Mouse (Mus musculus) spleen, postnatal 14 days (tissue): Measurements from ENCODE around the gene Cyp8b1.

Experiments used
- DNase-seq, 2 experiments: peaks; one replicate each; pipeline ENCODE4 v3.0.0; 2021 to 2022; ENCODE audit warnings: low spot score in 2 of 2

Gene Cyp8b1

DNA sequence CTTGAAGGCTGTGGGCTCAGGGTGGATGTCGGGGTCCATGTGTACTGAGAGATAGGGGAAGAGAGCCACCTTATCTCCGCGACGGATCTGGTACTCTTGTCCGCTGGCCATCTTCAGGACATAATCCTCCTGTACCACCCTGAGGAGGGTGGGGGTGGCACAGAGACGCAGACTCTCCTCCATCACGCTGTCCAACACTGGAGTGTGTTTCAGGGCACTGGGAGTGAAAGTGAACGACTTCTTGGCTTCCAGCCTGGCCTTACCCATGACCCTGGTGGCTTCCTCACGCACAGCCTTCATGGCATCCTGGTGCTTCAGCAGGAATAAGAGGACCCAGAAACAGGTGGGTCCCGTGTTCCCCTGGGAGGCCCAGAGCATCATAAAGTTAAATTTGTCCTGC is 1.0 kb downstream of the Cyp8b1 start:
- DNase-seq, result no peak

DNA sequence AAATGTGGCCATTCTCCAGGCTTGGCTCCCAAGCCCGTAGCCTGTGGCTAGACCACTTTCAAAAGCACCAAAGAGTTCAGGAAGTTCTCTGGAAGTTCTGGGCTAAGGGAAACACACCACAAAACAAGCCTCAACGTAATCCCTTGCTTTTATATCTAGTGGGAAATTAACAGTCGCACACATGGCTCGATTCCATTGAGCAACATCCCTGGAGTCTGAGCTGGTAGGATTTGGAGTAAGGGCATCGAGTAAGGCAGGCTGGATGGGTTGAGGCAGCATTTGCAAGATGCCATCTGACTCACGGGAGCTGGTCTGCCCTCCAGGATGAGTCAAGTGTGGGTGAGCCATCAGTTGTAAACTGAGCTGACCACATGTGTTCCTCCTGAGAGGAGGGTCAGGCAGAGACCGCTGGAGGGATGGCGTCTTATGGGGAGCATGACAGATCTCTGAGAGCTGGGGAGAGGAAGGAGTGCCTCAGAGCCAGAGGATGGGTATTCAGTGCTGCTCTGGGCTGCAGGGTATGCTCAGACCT is 1.8 kb downstream of the Cyp8b1 start:
- DNase-seq, result no peak

DNA sequence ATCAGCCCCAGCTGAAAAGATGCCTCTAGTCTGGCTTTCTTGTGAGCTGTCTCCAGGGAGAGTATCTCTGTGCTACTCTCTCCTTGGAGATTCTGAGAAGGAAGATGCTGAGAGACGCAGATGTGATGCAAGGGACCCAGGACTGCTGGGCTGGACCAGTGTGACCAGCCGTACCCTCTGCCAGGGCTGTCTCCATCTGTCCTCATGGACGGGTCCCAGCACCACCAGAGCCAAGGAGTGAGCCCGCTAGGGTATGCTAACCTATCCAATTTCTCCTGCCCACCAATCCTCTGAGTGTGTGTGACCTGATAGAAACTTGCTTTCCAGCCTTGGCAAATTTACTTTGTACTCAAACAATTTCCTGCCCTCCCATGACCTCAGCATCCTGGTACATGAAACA is 3.3 kb downstream of the Cyp8b1 start:
- no peak for DNase-seq

DNA sequence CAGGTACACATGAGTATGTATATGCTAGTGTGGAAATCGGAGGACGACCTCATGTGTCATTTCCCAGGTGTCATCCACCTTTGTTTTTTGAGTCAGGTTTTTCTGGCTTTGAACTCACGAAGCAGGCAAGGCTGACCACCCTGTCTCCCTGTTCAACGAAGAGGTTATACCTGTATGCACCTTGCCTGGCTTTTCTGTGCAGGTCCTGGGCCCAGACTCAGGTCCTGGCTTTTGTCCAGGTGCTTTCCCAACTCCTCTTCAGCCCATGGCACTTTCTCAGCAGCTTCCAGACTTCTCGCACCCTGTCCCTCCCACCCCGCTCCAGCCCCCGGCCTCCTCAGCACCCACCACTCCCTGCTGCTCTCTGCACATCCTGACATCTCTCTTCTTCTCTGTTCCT is 4.9 kb downstream of the Cyp8b1 start:
- no peak for DNase-seq

DNA sequence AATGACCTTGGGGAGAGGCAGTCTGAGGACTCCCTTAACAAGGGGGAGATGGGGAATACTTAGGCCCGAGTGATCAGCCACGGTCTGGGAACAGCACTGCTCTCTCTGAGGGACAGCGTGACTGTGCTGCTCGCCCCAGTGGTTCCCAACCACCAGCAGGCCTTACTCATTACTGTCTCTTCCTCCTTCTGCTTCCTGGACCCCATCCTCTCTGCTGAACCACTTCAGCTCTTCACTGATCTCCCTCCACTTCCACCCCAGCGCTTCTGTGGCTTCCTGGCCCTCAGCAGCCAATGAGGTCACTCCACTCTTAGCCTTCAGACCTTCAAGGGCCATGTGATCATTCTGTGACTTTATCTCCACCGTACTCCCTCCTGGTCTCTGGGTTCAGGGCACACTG is 6.5 kb downstream of the Cyp8b1 start:
- peak in 1 of 2 experiments; percentile 9 for DNase-seq

DNA sequence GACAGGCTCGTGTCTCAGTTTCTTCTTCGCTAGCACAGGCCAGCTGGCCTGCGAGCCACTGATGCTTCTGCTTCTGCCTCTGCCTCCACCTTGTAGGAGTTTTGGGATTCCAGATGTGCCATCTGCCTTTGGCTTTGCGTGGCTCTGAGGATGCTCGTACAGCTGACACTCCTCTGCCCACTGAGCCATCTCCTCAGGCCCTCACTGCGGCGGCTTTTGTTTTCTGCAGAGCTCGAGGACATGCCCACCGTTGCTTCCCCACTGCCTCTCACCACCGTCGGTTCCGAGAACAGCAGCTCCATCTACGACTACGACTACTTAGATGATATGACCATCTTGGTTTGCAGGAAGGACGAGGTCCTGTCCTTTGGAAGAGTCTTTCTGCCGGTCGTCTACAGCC is 7.8 kb downstream of the Cyp8b1 start:
- peak in 1 of 2 experiments; percentile 4 for DNase-seq

DNA sequence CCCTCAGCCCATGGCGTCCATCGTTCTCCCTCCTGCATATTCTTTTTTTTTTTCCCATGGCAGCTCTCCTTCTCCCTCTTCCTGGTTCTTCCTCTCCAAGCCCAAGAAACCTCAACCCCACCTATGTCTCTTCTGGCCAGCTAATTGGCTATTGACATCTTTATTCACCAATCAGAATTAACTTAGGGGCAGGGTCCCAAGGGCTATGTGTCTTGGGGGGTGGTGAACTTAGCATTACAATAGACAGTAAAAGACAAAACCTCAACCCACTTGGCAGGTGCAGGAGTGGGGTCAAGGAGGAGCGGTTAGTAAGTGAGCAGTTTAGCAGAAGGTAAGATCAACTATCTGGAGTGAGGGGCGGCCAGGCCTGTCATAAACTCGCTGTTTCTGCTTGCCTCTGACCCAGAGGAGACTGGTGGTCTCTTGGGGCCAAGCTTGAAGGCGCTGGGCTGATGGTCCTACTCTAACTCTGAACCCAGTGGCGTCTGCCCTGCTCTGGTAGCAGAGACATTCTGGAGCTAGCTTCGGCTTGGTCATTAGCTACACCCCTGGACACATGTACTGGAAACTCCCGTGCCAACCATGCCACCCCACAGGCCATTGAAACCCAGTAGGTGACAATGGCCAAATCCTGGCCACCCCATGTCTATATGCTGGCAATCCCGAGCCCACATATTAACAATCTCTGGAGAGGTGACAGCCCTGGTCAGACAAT is 8.6 kb downstream of the Cyp8b1 start:
- peak in 1 of 2 experiments; percentile 5 for DNase-seq

DNA sequence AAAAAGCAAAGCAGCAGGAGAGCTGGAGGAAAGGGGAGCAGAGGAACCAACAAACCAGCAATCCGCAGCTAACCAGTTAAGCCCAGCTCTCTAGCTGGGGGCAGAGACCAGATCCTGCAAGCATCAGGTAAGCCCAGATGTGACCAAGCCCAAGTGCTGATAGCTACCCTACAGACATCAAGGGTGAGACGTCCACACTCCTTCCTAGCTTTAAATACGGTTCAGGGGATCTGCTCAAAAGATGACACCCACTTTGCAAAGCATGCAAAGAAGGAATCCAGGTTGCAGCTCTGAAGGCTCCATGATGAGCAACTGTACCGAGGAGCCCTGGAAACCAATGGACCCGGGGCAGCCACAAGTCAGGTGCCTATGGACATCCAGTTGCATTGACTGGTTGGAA is 9.6 kb downstream of the Cyp8b1 start:
- DNase-seq, result peak in 1 of 2 experiments; percentile 3

DNA sequence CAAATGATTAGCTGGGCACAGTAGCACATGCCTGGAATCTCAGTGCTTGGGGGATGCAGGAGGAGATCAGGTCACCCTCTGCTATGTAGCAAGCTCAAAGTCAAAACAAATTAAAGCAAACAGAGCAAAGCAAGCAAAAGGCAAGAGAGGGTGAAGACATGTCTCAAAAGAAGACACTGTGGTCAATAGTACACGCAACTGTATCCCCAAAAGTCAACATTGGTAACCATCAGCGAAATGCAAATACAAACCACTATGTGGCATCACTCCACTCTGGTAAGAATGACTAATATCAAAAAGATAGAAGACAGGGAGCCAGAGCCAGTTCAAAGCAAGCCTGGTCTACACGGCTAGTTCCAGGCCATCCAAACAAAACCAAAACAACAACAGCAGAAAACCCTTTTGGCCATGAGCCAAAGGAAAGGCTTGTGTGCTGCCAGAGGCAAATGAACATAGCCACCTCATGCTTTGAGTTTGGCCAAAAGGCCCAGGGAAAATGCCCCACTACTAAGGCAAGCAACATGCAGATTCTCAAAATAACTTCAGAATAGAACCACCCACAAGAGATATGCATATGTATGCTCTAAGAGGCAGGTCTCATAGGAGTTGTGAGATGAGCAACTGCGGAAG is 10.4 kb downstream of the Cyp8b1 start:
- DNase-seq, result peak in 1 of 2 experiments; percentile 4

DNA sequence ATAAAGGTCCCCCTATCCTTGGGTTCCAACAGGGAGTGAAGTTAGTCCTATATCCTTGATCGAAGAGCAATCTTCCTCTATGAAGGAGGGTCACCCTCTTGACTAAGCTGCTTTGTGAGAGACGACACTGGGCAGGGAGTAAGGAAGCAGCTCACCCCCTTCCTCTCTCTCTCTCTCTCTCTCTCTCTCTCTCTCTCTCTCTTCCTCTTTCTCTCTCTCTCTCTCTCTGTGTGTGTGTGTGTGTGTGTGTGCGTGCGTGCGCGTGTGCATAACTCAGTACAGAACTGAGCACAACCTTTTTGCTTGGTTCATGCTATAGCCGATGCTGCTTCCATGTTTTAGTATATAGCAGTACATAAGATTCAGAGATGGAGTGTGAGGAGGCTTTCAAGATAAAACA is 11.2 kb downstream of the Cyp8b1 start:
- peak in 1 of 2 experiments; percentile 1 for DNase-seq

DNA sequence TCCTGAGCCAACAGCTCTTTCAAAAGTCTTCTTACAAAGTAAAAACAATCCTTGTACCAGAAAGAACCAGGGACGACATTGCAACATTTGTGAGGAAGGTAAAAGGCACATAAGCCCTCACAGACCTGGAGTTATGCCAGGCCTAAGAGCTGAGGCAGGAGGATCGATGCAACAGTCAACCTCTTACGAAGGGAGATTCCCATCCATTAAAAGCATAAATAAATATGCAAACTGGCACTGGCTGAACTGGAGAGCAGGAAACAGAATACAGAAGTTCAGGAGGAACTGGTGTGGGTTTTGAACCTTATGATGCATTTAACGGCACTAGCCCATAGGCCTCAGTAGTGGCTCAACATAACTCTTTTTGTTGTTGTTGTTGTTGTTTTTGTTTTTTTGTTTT is 11.8 kb downstream of the Cyp8b1 start:
- DNase-seq, result no peak

DNA sequence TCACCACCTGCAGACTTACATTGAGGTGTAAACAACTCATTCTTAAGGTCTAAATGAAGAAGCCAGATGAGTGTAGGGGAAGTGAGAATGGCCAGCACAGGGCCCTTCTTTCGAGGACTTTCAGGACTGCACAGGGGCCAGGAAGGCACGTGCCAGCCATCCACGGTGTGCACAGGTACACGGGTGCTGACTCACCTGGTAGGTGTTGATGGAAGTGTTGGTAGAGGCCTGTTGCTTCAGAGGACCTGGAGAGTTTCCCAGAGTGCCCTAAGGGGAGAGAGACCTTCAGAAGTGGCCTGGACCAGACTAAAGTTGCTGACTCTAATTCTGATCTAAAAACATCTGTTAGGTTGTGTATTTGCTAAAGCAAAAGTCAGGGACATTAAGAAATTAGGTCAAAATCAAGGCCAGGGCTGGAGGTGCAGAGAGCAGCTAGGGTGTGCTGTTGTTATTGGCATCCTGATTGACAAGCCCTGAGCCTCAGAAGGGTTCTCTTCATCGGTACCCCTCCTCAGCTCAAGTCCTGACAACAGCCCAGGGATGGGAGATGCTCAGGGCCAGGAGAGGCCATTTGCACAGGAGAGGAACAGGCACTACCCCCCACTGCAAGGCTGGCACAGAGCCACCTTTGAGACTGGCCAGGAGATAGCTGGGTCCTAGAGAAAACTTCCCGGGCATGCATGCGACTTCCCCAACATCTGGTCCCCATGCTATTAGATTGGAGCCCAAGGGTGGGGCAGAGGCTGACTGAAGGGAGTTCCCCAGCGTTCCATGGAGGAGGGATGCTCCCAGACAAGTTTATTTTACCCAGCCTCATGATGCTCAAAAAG is 12.4 kb downstream of the Cyp8b1 start:
- peak in 1 of 2 experiments; percentile 7 for DNase-seq

DNA sequence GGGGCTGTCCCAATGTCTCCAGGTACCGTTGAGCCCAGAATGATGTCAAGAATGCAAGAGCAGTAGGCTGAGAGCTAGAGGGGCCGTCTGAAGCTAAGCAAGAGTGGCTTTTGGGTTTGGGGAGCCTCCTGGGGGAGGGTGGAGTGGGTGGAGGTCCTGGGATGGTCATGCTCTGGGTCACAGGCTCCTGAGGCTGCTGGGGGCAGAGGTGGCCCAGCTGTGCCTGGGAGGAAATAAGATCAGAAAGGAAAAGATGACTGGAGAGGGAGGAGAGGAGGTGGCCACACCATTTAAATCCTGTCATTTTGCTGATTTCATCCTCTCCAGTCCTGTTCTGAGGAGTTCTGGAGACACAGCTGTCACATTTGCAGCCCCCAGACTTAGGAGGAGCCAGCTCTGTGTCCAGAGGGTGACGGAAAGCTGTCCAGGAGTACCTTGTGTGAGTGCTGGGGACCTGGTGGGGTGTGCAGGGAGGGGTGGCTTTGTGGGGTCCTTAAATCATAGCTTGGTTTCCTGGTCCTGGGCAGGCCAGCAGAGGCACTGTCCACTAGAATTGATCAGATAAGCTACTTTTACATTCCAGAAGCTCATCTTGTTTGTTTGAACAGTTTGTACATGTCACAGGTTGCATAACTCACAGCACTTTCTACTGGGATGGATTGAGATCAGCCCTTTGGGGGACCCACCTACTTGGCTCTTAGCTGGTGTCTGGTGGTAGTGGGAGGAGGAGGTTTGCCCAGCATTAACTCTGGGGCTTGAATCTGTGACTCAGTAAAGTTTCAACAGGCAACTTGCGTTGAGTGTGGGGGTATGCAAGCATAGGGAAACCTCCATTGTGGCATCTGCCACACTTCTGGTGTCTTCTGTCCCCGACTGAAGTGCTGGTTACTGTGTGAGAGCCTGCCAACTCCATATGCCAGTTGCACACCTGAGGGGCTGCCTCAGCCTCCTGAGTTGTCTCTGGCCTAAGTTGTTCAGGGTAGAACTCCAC is 14.1 kb downstream of the Cyp8b1 start:
- peak in 1 of 2 experiments; percentile 6 for DNase-seq

DNA sequence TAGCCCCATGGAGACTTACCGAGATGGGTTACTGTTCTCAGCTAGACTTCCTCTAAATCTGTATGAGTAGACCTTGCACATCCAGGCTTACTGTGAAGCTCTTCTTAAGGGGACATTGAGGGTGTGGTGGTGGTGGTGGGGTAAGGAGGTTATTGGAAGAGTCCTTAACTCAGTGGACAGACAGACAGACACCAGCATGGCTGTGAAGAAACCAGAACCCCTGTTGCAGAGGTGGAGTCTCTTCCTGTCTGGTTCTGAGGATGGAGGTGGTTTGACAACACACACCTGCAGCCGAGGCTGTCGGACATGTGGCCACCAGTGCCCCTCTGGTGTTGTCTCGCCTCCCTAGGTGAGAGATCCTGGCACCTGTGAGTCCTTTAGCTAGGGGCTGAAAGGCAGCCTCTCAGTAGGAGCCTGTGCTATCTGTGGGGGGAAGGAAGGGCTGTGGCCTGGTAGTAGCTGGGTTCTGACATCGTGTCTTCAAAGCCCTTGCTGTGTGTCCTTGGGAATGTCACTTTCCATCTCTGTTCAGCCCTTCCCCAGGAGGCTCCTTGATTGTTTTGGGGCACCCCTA is 15.7 kb downstream of the Cyp8b1 start:
- DNase-seq, result peak in 1 of 2 experiments; percentile 5

DNA sequence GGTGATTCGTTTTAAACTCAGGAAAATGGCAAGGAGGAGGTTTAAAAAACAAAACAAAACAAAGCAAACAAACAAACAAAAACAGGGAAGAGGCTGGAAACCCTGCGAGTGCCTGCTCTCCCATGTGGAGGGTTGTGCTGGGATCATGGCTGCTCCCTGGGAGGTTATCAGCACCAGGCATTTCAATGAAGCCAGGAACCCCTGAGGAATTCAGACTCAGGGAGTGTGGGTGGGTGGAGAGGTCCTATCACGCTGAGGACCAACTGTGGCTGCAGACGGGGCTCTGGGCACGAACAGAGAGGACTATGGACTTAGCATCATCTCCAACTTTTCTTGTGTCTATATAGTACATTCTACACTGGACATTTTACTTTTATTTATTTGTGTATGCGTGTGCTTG is 16.8 kb downstream of the Cyp8b1 start:
- DNase-seq, result no peak

DNA sequence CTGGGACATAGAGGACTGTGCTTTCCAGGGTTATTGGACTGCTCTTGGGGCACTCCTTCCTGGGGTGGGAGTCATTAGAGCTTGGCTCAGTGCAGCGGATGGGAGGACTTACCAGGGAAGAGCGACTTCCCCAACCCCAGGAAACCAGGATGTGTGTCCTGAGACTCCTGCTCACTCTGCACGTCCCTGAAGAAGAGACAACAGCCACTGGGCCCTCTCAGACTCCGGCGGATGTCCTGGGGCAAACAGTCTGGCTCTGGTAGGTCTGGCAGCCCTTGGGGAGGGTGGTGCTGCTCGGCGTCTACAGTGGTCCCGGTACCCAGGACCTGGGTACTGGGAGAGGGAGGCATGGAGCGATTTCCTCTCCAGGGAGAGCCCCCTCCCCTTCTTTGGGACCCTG is 17.9 kb downstream of the Cyp8b1 start, which contains the start of gene Ackr2:
Ackr2 (plus strand) TSS at position 111 of the 400 bp plus-strand sequence.
- peak in 1 of 2 experiments; percentile 3 for DNase-seq

DNA sequence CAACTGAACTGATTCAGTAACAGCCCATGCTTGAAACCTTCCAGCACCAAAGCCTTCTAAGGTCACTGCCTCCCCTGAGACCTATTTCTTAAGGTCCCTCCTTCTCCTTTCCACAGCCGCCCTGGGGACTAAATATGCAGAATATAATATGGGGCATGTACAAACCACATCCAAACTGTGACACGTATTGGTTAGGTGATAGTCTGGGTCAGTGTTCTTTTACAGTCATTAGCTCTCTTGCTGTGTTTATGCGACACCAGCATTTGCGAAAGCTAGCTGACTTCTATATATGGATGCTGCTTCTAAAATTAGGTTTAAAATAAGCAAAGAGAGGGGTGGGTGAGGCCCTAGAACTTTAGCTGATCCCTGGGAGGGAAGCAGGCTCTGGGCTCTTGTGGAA is 19.3 kb downstream of the Cyp8b1 start:
- DNase-seq, result no peak

DNA sequence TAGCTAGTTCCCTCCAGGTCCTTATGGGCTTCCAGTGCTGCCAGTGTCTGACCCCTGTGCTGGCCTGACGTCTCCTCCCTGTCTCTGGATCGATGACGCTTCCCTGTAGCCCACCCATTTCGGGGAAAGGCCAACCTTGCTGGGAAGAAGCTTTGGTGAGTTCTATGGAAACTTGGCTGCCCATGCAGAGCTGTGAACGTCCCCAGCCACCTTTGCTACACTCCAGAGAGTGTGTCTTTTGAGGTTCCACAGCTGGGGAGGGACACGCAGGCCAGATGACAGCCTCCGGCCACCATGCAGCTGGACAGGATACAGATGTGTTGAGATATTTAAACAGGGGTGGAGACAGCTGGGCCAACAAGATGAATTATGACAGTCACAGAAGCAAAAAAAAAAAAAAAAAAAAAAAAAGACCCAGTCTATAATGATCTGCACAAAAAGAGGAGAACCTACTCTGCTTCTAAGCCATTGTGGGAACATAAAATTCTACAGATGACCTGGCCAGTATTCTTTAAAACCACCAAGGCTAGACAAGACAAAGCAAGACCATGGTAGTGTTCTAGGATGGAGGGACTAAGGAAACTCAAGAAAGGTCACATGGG is 20.6 kb downstream of the Cyp8b1 start:
- no peak for DNase-seq

DNA sequence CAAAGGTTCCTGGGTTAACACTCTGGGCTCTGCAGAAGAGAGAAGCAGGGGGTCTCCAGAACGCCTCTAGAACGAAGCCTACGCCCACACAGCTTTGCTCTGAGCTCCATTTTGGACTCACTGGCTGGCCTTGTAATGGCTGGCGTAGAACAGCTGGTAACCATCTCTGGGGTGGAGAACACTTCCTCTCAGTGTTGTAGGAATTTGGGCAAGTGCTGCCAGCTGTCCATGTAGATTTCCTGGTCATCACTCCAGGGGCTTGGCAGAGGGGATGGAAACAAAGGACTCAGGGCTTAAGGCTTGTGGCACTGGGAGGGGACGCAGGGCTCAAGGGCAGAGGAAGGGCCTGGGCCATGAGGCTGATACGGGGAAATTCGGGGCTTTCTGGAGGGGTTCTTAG is 21.7 kb downstream of the Cyp8b1 start:
- DNase-seq, result no peak

DNA sequence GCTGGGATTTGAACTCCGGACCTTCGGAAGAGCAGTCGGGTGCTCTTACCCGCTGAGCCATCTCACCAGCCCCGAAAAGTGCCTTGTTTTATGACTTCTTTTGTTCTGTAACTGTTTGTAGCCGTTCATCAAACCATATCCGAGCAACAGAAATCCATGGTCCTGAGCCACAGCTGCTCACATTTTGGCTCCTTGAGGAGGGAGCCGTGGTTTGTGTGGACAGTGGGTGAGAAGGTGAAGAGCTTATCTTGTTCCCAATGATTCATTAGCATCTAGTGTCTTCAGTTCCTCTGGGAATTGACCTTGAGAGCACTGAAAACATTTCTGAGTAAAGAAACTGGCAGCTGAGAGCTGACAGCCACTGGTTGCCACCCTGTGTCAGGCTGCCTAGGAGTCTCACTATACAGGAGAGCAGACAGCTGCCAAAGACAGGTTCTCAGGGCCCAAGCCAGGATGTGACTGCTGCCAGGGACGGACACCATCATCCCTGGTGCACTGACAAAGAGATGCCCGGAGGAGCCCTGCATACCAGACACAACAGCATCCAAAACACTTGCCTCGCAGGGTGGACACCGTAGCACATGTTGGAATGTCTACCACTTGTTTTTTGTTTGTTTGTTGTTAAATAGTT is 23.9 kb downstream of the Cyp8b1 start:
- no peak for DNase-seq
